Mouse (Mus musculus): Measurements from ENCODE around the gene Rpl41. TPM values are rescaled to one million over a fixed set of nuclear protein-coding genes. Genes with fewer than 3 reads are reported as not detected.

The Rpl41 gene
- polyA plus RNA-seq (2016; fragmentation: Nextera tagmentation; extraction: Ambion mirVana): 2,172 and 2,716 TPM in 2 replicates

DNA sequence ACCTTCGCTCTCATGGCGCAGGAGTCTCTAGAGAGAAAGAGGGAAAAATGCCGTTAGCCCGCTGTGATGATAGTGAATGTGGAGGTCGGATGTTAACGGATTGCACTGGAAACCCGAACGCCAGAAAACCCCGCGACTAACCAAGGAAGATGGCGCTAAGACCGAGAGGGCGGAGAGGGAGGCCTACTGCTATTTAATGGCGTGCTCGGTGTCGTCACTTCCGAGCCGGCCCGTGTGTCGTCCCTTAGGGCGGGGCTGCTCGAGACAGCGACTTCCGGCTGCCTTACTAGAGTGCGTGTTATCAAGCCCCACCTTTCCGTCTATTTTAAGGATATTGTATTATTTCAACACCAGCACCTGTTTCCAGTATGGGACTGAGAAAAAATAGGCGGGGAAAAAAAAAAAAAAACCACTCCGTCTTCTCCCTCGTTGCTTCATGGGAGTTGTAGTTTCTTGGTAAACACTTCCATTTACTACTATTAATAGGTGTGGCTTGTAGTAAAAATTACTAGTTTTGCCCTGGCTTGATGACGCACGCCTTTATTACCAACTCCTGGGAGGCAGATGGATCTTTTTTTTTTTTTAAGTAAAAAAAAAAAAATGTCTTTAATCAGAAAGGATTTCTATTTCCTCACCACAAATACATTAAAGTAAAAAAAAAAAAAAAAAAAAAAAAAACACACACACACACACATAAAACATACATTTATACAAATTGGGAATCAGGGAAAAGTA is at the start of gene Rpl41:
TSS of gene Rpl41 (minus strand) at position 359 of the 735 bp plus-strand sequence.
- under 1% methylated on average over 31 of the region's 31 CpGs for WGBS
- Histone ChIP-seq H3K9ac (peak within 1 kb of the TSS; percentile 93), H3K9me3 (replicated peaks) (no peaks in the 10 kb centered on the region), H3K4me2 (replicated peaks) (peak within 1 kb of the TSS; percentile 82), H3K36me3 (peaks cover 18% of the 10 kb centered on the region), H3K4me1 (peaks cover 14% of the 10 kb centered on the region), H3K27ac (peak within 1 kb of the TSS; percentile 95), H3K4me3 (peak within 1 kb of the TSS; percentile 73), H3K27me3 (no peaks in the 10 kb centered on the region)
- peak; percentile 83 for ATAC-seq (ENCODE audit: low FRiP score)

DNA sequence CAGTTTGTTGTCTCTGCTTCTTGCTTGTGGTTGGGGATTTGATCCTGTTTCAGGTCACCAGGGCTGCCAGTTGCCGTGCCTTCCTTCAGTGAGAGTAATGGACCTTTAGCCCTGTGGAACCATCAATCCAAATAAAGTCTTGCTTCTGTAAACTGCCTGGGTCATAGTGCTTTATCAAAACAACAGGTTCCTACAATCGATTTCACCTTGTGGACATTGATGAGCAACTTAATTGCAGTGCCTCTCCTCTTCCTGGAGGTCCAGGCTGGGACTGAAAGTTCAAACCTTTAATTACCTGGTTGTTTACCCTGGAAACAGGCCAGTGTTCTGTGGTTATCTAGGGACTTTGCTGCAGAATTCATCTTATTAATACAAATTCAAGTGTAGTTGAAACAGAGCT is 49.4 kb upstream of the Rpl41 start:
- Histone ChIP-seq H3K4me1 (no peaks in the 10 kb centered on the region), H3K27ac (no peak overlapping the region), H3K4me3 (no peak overlapping the region), H3K27me3 (no peaks in the 10 kb centered on the region), H3K36me3 (no peaks in the 10 kb centered on the region), H3K4me2 (replicated peaks) (no peak overlapping the region), H3K9me3 (replicated peaks) (no peaks in the 10 kb centered on the region), H3K9ac (no peak overlapping the region)
- WGBS: 87% methylated on average over 2 of the region's 2 CpGs
- no peak for ATAC-seq (ENCODE audit: low FRiP score)

DNA sequence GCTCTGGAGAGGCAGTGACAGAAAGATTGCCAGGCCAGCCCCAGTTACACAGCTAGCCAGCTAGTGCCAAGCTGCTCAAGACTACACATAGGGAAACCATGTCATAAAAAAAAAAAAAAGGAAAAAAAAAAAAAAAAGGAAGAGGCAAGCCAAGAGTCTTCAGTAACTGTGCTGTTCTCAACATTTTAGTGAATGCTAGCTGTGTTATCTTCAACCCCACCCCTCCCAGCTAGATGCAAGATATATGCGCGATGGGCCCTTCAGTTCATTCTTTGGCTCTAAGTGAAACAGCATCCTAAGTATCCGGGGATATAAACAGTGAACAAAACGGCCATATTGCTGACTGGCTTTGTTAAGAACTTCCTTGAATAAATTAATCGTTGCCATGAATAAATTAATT is 43.7 kb upstream of the Rpl41 start:
- WGBS: 72% methylated on average over 5 of the region's 5 CpGs
- Histone ChIP-seq H3K27ac (no peak overlapping the region), H3K36me3 (no peaks in the 10 kb centered on the region), H3K4me2 (replicated peaks) (no peak overlapping the region), H3K27me3 (peaks cover 25% of the 10 kb centered on the region), H3K4me1 (peaks cover 9% of the 10 kb centered on the region), H3K9ac (no peak overlapping the region), H3K4me3 (no peak overlapping the region), H3K9me3 (replicated peaks) (no peaks in the 10 kb centered on the region)
- no peak for ATAC-seq (ENCODE audit: low FRiP score)

DNA sequence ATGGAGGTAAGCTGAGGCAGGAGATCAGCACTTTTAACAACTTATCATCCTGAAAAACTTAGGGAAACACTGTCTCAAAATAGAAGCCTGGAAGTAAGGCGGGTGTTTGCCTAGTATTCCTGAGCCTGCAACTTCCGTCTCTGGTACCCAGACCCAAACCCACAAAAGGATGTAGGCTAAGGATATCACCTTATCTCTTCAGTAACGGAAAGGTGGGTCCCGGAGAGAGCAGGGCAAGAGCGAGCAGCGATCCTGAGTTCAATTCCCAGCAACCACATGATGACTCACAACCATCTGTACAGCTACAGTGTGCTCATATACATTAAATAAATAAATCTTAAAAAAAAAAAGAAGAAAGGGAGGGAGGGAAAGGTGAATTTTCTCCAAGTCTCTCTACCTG is 42.3 kb upstream of the Rpl41 start:
- peaks cover 38% of the 10 kb centered on the region for H3K27me3 ChIP-seq
- H3K4me2 ChIP-seq (replicated peaks): no peak overlapping the region
- no peak overlapping the region for H3K27ac ChIP-seq
- WGBS: 91% methylated on average over 6 of the region's 6 CpGs
- H3K9me3 ChIP-seq (replicated peaks): no peaks in the 10 kb centered on the region
- no peaks in the 10 kb centered on the region for H3K36me3 ChIP-seq
- H3K4me1 ChIP-seq: peaks cover 9% of the 10 kb centered on the region
- ATAC-seq (ENCODE audit: low FRiP score): no peak
- H3K4me3 ChIP-seq: no peak overlapping the region
- no peak overlapping the region for H3K9ac ChIP-seq

DNA sequence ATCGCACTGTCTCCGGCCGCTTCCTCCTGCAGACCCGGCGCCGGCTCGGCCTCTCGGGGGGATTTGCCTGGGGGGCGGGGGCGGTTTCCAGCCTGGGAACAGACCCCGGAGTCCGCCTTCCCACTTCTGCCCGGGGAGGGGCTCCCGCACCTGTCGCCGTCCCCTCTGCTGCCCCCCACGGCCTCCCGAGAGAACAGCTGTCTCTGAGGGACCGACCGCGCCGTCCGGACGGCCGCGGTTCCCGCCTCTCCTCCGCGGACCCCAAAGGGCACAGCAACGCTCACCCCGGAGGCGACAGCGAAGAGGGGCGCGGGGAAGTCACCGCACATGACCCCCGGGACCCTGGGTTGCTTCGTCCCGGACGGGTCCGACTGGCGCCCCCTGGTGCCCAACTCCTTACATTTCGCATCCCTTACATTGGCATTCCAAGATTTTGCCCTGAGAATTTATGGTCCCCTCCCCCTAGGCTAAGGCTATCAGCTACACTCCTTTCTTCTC is 41.1 kb upstream of the Rpl41 start:
- H3K27ac ChIP-seq: peak overlapping the region; percentile 68
- H3K9me3 ChIP-seq (replicated peaks): no peaks in the 10 kb centered on the region
- under 1% methylated on average over 43 of the region's 43 CpGs for WGBS
- peak; percentile 49 for ATAC-seq (ENCODE audit: low FRiP score)
- peak overlapping the region; percentile 62 for H3K9ac ChIP-seq
- H3K4me1 ChIP-seq: peaks cover 9% of the 10 kb centered on the region
- H3K36me3 ChIP-seq: no peaks in the 10 kb centered on the region
- H3K4me3 ChIP-seq: peak overlapping the region; percentile 62
- peaks cover 49% of the 10 kb centered on the region for H3K27me3 ChIP-seq
- H3K4me2 ChIP-seq (replicated peaks): peak overlapping the region; percentile 98

DNA sequence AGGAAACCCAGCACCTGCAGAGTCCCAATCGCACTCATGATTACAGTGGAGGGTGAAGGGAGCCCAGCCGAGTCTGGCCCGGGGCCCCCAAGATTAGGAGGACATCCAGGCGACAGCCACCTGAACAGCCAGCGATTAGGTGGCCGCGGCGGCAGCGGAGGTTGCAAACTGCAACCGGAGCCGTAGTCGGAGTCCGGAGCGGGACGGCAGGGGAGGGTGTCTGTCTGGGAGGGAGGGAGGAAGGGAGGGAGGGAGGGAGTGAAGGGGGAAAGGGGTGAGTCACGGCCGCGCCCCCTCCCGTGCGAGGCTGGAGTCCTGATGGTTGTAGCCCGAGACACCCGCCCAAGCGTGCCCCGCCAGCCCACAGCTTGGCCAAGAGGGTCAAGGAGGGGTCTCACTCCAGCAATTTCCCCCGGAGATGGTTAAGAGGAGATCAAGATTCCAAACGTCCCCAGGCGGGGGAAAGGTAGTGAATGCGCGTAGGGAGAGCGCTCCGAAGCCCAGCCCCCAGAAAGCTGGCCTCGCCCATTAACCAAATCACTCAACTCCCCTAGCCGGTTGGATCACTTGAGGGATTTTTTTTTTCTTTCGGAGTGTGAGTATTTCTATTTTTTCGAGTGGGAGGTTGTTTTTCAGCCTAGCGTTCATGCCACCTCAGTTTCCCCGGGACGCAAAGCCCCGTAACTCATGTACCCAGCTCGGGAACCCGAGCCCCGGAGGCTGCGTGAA is 40.5 kb upstream of the Rpl41 start, which contains the start of gene Erbb3:
TSS of gene Erbb3 (minus strand) at position 189 of the 729 bp plus-strand sequence.
- ATAC-seq (ENCODE audit: low FRiP score): peak; percentile 33; the same call in 1 of the 2 replicates
- peaks cover 52% of the 10 kb centered on the region for H3K27me3 ChIP-seq
- peak within 1 kb of the TSS; percentile 68 for H3K27ac ChIP-seq
- H3K4me1 ChIP-seq: peaks cover 9% of the 10 kb centered on the region
- H3K4me2 ChIP-seq (replicated peaks): peak within 1 kb of the TSS; percentile 98
- peak within 1 kb of the TSS; percentile 62 for H3K4me3 ChIP-seq
- under 1% methylated on average over 43 of the region's 43 CpGs for WGBS
- H3K9me3 ChIP-seq (replicated peaks): no peaks in the 10 kb centered on the region
- no peaks in the 10 kb centered on the region for H3K36me3 ChIP-seq
- peak within 1 kb of the TSS; percentile 62 for H3K9ac ChIP-seq

DNA sequence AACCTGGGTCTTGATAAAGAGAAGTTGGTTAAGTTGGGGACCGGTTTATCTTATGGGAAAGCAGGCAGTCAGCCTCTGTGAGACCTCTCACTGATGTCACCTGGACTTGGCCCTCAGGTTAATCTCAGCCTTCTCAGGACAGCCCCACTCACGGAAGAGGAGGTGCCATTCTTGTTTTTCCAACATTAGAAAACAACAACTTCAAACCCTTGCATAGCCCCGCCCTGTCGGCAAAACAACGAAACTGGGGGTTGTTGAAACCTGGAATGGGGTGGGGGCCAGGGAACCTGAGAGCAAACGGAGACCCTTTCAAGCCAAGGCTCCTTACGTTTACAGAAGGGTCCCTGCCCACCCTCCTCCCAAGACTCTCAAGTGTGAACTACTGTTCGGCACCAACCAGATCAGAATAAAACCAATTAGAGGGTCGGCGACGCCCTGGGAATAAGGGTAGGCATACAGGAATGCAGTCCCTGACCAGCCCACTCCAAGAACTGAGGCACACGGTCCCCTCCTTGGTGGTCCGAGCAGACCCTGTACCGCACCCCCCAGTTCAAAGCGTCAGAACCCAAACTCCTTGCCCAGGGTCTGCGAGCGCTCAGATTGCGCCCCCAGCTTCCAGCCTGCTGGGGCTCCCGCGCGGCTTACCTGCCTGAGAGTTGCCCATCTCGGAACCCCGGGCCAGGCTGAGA is 39.8 kb upstream of the Rpl41 start:
- ATAC-seq (ENCODE audit: low FRiP score): peak; percentile 57; the same call in 1 of the 2 replicates
- Histone ChIP-seq H3K4me2 (replicated peaks) (peak overlapping the region; percentile 98), H3K27me3 (peaks cover 58% of the 10 kb centered on the region), H3K27ac (peak overlapping the region; percentile 62), H3K4me1 (peaks cover 9% of the 10 kb centered on the region), H3K9me3 (replicated peaks) (no peaks in the 10 kb centered on the region), H3K36me3 (no peaks in the 10 kb centered on the region), H3K9ac (peak overlapping the region; percentile 62), H3K4me3 (peak overlapping the region; percentile 62)
- 3% methylated on average over 23 of the region's 23 CpGs for whole genome bisulfite sequencing

DNA sequence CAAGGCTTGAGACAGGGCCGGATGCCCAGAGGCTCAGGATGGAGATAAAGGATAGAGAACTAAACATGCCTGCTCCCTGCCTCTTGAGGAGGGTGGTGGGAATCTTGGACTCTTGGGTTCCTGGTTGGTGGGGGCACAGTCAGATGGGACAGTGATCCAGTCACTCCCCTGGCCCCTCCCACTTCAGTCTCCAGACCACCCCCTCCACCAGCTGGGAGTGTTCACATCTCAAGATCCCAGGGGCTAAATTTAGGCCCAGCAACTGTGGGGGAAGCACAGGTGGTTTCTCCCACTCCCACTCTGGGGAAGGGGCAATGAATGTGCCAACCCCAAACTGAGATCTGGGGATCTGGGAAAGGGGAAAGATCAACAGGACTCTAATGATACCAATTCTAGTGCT is 39.0 kb upstream of the Rpl41 start:
- Histone ChIP-seq H3K4me1 (peaks cover 9% of the 10 kb centered on the region), H3K27ac (no peak overlapping the region), H3K9me3 (replicated peaks) (no peaks in the 10 kb centered on the region), H3K4me2 (replicated peaks) (peak overlapping the region; percentile 98; the same call in 1 of the 2 replicates), H3K9ac (no peak overlapping the region), H3K27me3 (peaks cover 66% of the 10 kb centered on the region), H3K4me3 (peak overlapping the region; percentile 62; the same call in 1 of the 2 replicates), H3K36me3 (no peaks in the 10 kb centered on the region)
- 7% methylated on average over 1 of the region's 1 CpGs for whole genome bisulfite sequencing
- ATAC-seq (ENCODE audit: low FRiP score): no peak

DNA sequence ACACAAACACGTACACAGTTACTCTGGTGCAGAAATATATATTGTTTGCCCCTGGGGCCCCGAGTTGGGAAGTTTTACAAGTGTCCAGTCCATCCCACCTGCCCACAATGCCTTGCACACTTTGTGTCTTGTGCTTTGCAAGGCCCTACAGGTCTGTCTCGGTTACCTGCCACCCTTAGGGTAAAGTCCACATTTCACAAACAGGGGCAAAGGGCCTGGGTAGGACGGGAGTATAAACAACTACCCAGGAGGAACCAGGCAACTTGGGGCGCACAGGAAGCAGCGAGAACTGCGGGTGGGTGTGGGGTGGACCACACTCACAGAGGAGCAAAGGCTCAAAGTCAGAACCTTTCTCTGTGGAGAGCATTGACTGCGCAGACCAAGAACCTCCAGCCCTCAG is 38.6 kb upstream of the Rpl41 start:
- ATAC-seq (ENCODE audit: low FRiP score): no peak
- 66% methylated on average over 8 of the region's 8 CpGs for WGBS
- H3K27me3 ChIP-seq: peaks cover 70% of the 10 kb centered on the region
- H3K36me3 ChIP-seq: no peaks in the 10 kb centered on the region
- no peak overlapping the region for H3K4me3 ChIP-seq
- H3K27ac ChIP-seq: no peak overlapping the region
- H3K4me2 ChIP-seq (replicated peaks): peak overlapping the region; percentile 2; the same call in 1 of the 2 replicates
- H3K4me1 ChIP-seq: peaks cover 9% of the 10 kb centered on the region
- no peak overlapping the region for H3K9ac ChIP-seq
- H3K9me3 ChIP-seq (replicated peaks): no peaks in the 10 kb centered on the region

DNA sequence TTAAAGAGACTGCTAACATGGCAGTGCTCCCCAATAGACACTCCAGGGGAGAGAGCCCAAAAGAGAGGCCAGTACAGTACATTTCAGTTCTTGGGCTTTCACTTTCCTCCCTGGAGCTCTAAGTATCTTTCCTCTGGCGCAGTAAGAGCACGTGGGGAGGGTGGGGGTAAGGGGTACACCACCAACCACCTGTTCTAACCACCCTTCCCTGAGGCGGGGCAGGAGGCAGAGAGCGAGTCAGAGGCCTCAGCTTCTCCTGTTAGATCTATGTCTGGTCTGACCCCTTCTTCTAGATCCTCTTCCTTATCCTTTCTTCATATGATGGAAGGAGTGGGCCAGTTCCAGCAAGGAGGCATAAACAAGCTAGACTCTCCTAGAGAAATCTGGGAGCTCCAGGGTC is 38.0 kb upstream of the Rpl41 start:
- H3K4me1 ChIP-seq: peaks cover 9% of the 10 kb centered on the region
- H3K27me3 ChIP-seq: peaks cover 72% of the 10 kb centered on the region
- H3K9ac ChIP-seq: 0 out of 2 replicates have a peak overlapping the region, but pooled peaks have one; percentile 19
- H3K4me2 ChIP-seq (replicated peaks): peak overlapping the region; percentile 2; the same call in 1 of the 2 replicates
- peak overlapping the region; percentile 24; the same call in 1 of the 2 replicates for H3K27ac ChIP-seq
- WGBS: 31% methylated on average over 4 of the region's 4 CpGs
- no peaks in the 10 kb centered on the region for H3K36me3 ChIP-seq
- H3K9me3 ChIP-seq (replicated peaks): no peaks in the 10 kb centered on the region
- H3K4me3 ChIP-seq: no peak overlapping the region
- ATAC-seq (ENCODE audit: low FRiP score): no peak

DNA sequence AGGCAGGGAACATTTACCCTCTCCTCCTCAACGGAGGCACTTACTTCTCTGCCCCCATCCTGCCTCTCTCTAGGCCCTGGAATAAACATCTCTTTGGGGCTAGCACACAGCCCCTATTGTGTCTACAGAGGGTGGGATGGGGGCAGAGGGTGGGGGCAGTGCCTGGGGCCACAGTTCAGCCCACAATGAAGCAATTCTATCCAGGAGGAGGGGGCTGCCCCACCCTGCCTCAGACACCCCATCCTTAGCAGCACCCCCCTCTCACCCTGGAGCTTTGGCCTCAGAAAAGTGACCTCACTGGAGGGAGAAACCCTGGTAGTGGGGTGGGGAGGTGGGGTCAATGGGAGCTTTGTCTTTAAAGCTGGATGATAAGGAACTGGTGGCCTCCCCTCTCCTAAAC is 37.4 kb upstream of the Rpl41 start:
- Histone ChIP-seq H3K27me3 (peaks cover 72% of the 10 kb centered on the region), H3K36me3 (no peaks in the 10 kb centered on the region), H3K4me2 (replicated peaks) (peak overlapping the region; percentile 13; the same call in 1 of the 2 replicates), H3K27ac (no peak overlapping the region), H3K9ac (0 out of 2 replicates have a peak overlapping the region, but pooled peaks have one; percentile 19), H3K4me3 (no peak overlapping the region), H3K4me1 (peaks cover 9% of the 10 kb centered on the region), H3K9me3 (replicated peaks) (no peaks in the 10 kb centered on the region)
- 16% methylated on average over 1 of the region's 1 CpGs for WGBS
- no peak for ATAC-seq (ENCODE audit: low FRiP score)

DNA sequence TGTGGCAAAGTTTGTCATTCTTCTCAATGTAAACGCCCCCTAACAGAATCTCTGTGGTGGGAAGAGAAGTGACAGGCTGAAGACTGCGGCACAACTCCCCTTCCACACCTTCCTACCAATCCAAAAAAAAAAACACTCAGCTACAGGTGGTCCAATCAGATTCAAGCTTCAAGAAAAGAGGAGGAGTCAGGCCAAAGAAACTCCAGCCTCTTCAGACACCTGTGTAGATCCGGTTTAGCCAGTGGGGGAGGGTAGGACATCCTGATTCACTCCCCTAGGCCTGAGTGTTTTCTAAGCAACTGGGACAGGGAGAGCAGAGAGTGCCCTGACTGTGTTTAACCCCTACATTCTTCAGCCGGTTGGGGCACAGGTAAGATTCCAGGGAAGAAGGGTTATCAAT is 35.3 kb upstream of the Rpl41 start:
- 6% methylated on average over 4 of the region's 4 CpGs for WGBS
- ATAC-seq (ENCODE audit: low FRiP score): no peak
- Histone ChIP-seq H3K27me3 (peaks cover 63% of the 10 kb centered on the region), H3K9me3 (replicated peaks) (no peaks in the 10 kb centered on the region), H3K9ac (peak overlapping the region; percentile 13; the same call in 1 of the 2 replicates), H3K4me1 (peaks cover 6% of the 10 kb centered on the region), H3K4me2 (replicated peaks) (no peak overlapping the region), H3K27ac (no peak overlapping the region), H3K4me3 (no peak overlapping the region), H3K36me3 (no peaks in the 10 kb centered on the region)
